Mouse (Mus musculus) embryonic facial prominence, embryonic 10.5 days (tissue): ENCODE measurements around the gene Ahdc1. TPM values are rescaled to one million over a fixed set of nuclear protein-coding genes. Genes with fewer than 3 reads are reported as not detected.
A peak's percentile ranks its signal among the peaks of the same experiment; 100 is the strongest.

Source experiments
- DNase-seq: peaks from one replicate; pipeline ENCODE4 v3.0.0-alpha.2; 2017; ENCODE audit warnings: low spot score
- H3K27ac ChIP-seq: fragments of 300-500 bp; sonication (generic); replicated peaks from 2 replicates; pipeline ENCODE4 v1.5.1; 2016; ENCODE audit warnings: mild to moderate bottlenecking
- H3K27me3 ChIP-seq: fragments of 300-500 bp; sonication (generic); replicated peaks from 2 replicates; pipeline ENCODE4 v1.6.1; 2016; ENCODE audit warnings: low read depth, mild to moderate bottlenecking; ENCODE audit not compliant: poor library complexity, severe bottlenecking
- H3K36me3 ChIP-seq: fragments of 300-500 bp; sonication (generic); replicated peaks from 2 replicates; pipeline ENCODE4 v1.6.1; 2016; ENCODE audit warnings: mild to moderate bottlenecking, moderate library complexity
- H3K4me1 ChIP-seq: fragments of 300-500 bp; sonication (generic); 2 replicates; pipeline ENCODE4 v1.6.1; 2016
- H3K4me3 ChIP-seq: fragments of 300-500 bp; sonication (generic); 2 replicates; pipeline ENCODE4 v1.5.1; 2016; ENCODE audit warnings: mild to moderate bottlenecking, moderate library complexity
- H3K9me3 ChIP-seq: fragments of 300-500 bp; sonication (generic); 2 replicates; pipeline ENCODE4 v1.6.1; 2016; ENCODE audit warnings: mild to moderate bottlenecking
- WGBS: fragments of 180-500 bp; shearing (Covaris S2); methylation state at CpG from one replicate; pipeline ENCODE4 v1.1.7; 2016; 5-methylcytosine and 5-hydroxymethylcytosine counted together
- polyA plus RNA-seq: library from polyadenylated mRNA; unstranded; fragments of >200 nt; fragmentation: Nextera tagmentation; extraction: Ambion mirVana; gene quantifications from 2 replicates; pipeline ENCODE4 v1.2.1, GENCODE M21; 2016

The Ahdc1 gene
- polyA plus RNA-seq, 1 experiment from 2014 or later = 11.5 TPM

GRCm38 (mm10) chr4:133024404-133024803 lies 13.3 kb downstream of the Ahdc1 start:
- Histone ChIP-seq H3K27me3 (no peaks in the 10 kb centered on the region), H3K4me1 (peaks cover 99% of the 10 kb centered on the region), H3K36me3 (peaks cover 47% of the 10 kb centered on the region), H3K27ac (peak overlapping the region; percentile 79), H3K9me3 (no peaks in the 10 kb centered on the region), H3K4me3 (peak overlapping the region; percentile 21)
- 36% methylated on average over 4 of the region's 4 CpGs for WGBS
- DNase-seq = peak; percentile 45

- H3K27me3 ChIP-seq = no peaks in the 10 kb centered on the region
- 31% methylated on average over 10 of the region's 10 CpGs for WGBS
- H3K27ac ChIP-seq = peak overlapping the region; percentile 79
- H3K9me3 ChIP-seq = no peaks in the 10 kb centered on the region
- peaks cover 51% of the 10 kb centered on the region for H3K36me3 ChIP-seq
- DNase-seq = no peak
- H3K4me1 ChIP-seq = peaks cover 99% of the 10 kb centered on the region
- peak overlapping the region; percentile 21 for H3K4me3 ChIP-seq
These were observed 14.1 kb downstream of the Ahdc1 start for GRCm38 (mm10) chr4:133024969-133025685.

- DNase-seq = no peak
- peaks cover 54% of the 10 kb centered on the region for H3K36me3 ChIP-seq
- peak overlapping the region; percentile 79 for H3K27ac ChIP-seq
- peaks cover 88% of the 10 kb centered on the region for H3K4me1 ChIP-seq
- H3K4me3 ChIP-seq = no peak overlapping the region
- no peaks in the 10 kb centered on the region for H3K27me3 ChIP-seq
- 80% methylated on average over 10 of the region's 10 CpGs for WGBS
- no peaks in the 10 kb centered on the region for H3K9me3 ChIP-seq
These were observed 15.2 kb downstream of the Ahdc1 start for GRCm38 (mm10) chr4:133026272-133026671.

DNA sequence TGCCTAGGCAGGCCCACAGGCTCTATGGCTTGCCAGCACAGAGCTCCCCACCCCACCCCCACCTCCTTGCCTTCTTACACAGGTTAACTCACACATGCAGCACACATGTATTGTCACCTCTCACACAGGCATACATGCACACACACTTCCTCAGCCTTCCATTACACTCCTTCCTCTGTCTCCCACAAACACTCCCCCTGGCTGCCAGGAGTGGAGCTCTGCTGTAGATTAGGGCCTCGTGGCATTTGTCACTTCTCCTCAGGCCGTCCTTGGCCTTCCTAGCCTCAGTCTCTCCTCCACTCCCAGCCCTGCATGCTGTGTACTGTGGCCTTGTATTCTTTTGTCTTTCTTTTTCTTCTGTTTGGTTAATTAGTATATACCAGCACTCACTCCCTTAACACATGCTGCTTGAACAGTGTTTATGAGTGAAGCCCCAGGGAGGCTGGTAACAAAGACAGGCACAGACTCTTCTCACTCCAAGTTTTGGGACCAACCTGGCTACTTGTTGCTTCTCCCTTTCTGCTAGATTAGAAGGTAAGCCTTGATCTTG lies 15.8 kb downstream of the Ahdc1 start:
- peaks cover 82% of the 10 kb centered on the region for H3K4me1 ChIP-seq

GRCm38 (mm10) chr4:133027721-133028120 lies 16.7 kb downstream of the Ahdc1 start:
- Histone ChIP-seq H3K4me3 (no peak overlapping the region), H3K27ac (no peak overlapping the region), H3K27me3 (no peaks in the 10 kb centered on the region), H3K4me1 (peaks cover 74% of the 10 kb centered on the region), H3K36me3 (peaks cover 67% of the 10 kb centered on the region), H3K9me3 (no peaks in the 10 kb centered on the region)
- DNase-seq = no peak
- 67% methylated on average over 10 of the region's 10 CpGs for WGBS

More for the DNA sequence above, 15.8 kb downstream of the Ahdc1 start:
- peaks cover 60% of the 10 kb centered on the region for H3K36me3 ChIP-seq
- no peak overlapping the region for H3K4me3 ChIP-seq
- H3K27ac ChIP-seq = peak overlapping the region; percentile 79
- no peaks in the 10 kb centered on the region for H3K27me3 ChIP-seq
- no peak for DNase-seq
- WGBS = 40% methylated on average over 2 of the region's 2 CpGs
- no peaks in the 10 kb centered on the region for H3K9me3 ChIP-seq

DNA sequence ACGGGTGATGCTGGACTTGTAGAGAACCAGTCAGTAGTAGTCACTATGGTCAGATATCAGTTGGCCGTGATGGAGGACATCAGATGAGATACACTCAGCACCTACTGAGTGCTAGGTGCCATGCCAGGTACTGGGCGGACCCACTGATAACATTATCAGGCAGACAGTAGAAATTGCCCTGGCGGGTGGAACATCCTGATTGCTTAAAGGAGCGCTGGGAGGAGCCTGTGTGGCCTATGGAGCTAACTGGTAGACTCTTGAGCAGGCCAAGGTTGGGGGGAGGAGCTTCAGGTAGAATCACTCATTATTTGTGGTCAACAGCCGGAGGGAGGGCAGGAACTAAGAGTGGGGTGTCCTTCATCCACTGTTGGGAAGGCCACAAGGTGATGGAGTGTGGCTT lies 17.1 kb downstream of the Ahdc1 start:
- no peak overlapping the region for H3K27ac ChIP-seq
- H3K4me1 ChIP-seq = peaks cover 69% of the 10 kb centered on the region
- peaks cover 68% of the 10 kb centered on the region for H3K36me3 ChIP-seq
- WGBS = 88% methylated on average over 6 of the region's 6 CpGs
- H3K4me3 ChIP-seq = no peak overlapping the region
- no peaks in the 10 kb centered on the region for H3K9me3 ChIP-seq
- no peaks in the 10 kb centered on the region for H3K27me3 ChIP-seq
- DNase-seq = no peak

- Histone ChIP-seq H3K27me3 (no peaks in the 10 kb centered on the region), H3K27ac (no peak overlapping the region; the same call in 1 of the 2 replicates), H3K36me3 (peaks cover 71% of the 10 kb centered on the region), H3K4me1 (peaks cover 62% of the 10 kb centered on the region), H3K9me3 (no peaks in the 10 kb centered on the region), H3K4me3 (no peak overlapping the region)
- 73% methylated on average over 6 of the region's 6 CpGs for WGBS
- no peak for DNase-seq
These were observed 17.8 kb downstream of the Ahdc1 start for GRCm38 (mm10) chr4:133028875-133029274.

GRCm38 (mm10) chr4:133032410-133033095 lies 21.5 kb downstream of the Ahdc1 start:
- 86% methylated on average over 8 of the region's 8 CpGs for WGBS
- H3K9me3 ChIP-seq = no peaks in the 10 kb centered on the region
- no peak for DNase-seq

DNA sequence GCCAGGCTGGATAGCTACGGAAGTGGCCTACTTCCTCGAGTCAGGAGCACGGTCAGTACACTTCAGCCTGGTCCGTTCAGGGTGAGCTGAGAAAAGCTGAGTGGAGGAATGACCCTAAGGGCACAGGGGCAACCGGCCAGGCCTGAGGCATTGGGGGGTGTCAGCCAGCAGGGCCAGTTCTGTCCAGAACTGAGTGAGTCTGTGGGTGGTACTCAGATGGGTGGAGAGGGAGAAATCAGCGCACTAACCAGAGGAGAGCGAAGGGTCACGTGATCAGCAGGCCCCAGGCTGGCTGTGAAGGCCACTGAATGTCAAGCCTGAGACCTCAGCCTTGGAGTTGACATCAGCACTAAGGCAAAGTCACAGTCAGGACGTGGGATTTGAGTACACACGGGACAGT lies 23.4 kb downstream of the Ahdc1 start:
- Histone ChIP-seq H3K4me1 (peaks cover 52% of the 10 kb centered on the region), H3K27ac (no peak overlapping the region), H3K9me3 (no peaks in the 10 kb centered on the region), H3K36me3 (peaks cover 49% of the 10 kb centered on the region), H3K27me3 (peaks cover 25% of the 10 kb centered on the region), H3K4me3 (no peak overlapping the region)
- 73% methylated on average over 10 of the region's 10 CpGs for WGBS
- DNase-seq = no peak

More at GRCm38 (mm10) chr4:133032410-133033095, 21.5 kb downstream of the Ahdc1 start:
- Histone ChIP-seq H3K27me3 (peaks cover 12% of the 10 kb centered on the region), H3K27ac (no peak overlapping the region), H3K4me3 (no peak overlapping the region), H3K36me3 (peaks cover 61% of the 10 kb centered on the region), H3K4me1 (peaks cover 50% of the 10 kb centered on the region)

DNA sequence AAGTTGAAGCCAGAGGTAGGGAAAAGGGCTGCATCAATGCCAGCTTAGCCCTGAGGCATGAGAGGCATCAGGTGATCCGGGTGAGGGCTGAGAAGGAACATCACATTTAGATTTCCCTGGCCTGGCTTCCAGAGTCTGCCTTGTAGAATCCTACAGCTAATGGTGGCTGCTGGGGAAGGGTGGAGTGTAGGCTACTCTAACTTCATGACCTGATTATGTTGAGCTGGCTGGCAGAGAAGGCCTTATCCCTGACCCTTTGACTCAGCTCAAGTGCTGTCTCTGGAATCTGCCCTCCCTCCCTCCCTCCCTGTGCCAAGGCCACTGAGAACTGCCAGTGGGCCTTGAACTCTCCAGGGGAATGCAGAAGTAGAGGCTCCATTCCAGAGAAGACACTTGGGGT lies 24.4 kb downstream of the Ahdc1 start:
- Histone ChIP-seq H3K27ac (no peak overlapping the region), H3K4me1 (peaks cover 54% of the 10 kb centered on the region), H3K4me3 (no peak overlapping the region), H3K36me3 (peaks cover 43% of the 10 kb centered on the region), H3K27me3 (peaks cover 32% of the 10 kb centered on the region), H3K9me3 (no peaks in the 10 kb centered on the region)
- 91% methylated on average over 1 of the region's 1 CpGs for WGBS
- DNase-seq = no peak

DNA sequence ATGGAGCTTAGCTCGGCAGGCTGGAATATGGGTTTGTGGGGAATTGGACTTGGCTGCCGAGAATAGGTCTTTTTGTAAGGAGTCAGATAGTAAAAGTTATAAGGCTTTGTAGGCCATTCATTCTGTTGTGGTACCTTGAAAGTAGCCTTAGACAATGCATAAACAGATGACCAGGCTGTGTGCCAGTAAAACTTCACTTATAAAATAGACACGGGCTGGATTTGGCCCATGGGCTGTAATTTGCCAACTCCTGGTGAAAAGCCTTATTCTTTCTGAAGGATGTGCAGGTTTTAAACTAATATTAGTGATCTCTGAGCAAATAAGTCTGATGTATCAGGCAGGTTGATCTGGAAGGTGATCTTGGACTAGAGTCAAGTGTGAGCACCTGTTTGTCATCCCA lies 24.9 kb downstream of the Ahdc1 start:
- no peak overlapping the region for H3K4me3 ChIP-seq
- H3K4me1 ChIP-seq = peaks cover 59% of the 10 kb centered on the region
- WGBS = 79% methylated on average over 3 of the region's 3 CpGs
- no peaks in the 10 kb centered on the region for H3K9me3 ChIP-seq
- H3K27me3 ChIP-seq = peaks cover 36% of the 10 kb centered on the region
- peaks cover 43% of the 10 kb centered on the region for H3K36me3 ChIP-seq
- no peak for DNase-seq
- no peak overlapping the region for H3K27ac ChIP-seq

DNA sequence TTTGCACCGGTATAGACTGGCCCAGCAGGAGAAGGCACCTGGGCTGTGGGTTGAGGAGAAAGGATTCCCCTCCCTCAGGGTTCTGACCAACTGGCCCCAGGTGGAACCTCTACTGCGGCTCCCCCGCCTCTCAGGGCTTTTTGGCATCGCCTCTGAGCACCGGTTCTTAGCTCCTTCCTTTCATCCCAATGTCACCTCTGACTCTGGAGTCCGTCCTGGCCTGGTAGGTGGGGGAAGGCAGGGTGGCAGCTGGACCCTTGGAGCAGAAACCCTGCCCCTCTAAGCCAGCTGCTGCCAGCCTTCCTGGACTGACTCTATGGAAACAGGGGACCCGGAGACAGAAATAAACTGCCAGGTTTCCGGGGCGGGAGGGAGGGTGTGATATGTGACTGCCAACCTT lies 26.2 kb downstream of the Ahdc1 start:
- H3K27me3 ChIP-seq = peaks cover 36% of the 10 kb centered on the region
- H3K4me1 ChIP-seq = peaks cover 72% of the 10 kb centered on the region
- WGBS = 31% methylated on average over 9 of the region's 9 CpGs

More for the DNA sequence above, 26.2 kb downstream of the Ahdc1 start:
- Histone ChIP-seq H3K9me3 (no peaks in the 10 kb centered on the region), H3K27ac (0 out of 2 replicates have a peak overlapping the region, but pooled peaks have one; percentile 31), H3K4me3 (peak overlapping the region; percentile 78), H3K36me3 (peaks cover 32% of the 10 kb centered on the region)
- no peak for DNase-seq
